Mouse (Mus musculus) embryonic fibroblast, embryonic 13.5 days (primary cell): Measurements from ENCODE around the gene Castor2.

Source experiments
- CTCF ChIP-seq: IDR thresholded peaks from 2 replicates; pipeline ENCODE4 v1.5.1; 2011; ENCODE audit warnings: mild to moderate bottlenecking, control low read depth, low read length, moderate library complexity, borderline replicate concordance; ENCODE audit not compliant: insufficient read depth
- POLR2A ChIP-seq: IDR thresholded peaks from 2 replicates; pipeline ENCODE4 v1.6.1; 2011; ENCODE audit warnings: low read depth, mild to moderate bottlenecking, control low read depth, low read length, moderate library complexity

GRCm38 (mm10) chr5:134175696-134176095 lies 76.2 kb downstream of the Castor2 start:
- no peak for TF ChIP-seq CTCF
- TF ChIP-seq POLR2A = 0 out of 2 replicates have a peak, but pooled peaks have one; percentile 25
